Mouse (Mus musculus) liver, embryonic 16.5 days (tissue): ENCODE measurements around the gene Rrp1. TPM values are rescaled to one million over a fixed set of nuclear protein-coding genes. Genes with fewer than 3 reads are reported as not detected.
A peak's percentile ranks its signal among the peaks of the same experiment; 100 is the strongest.

Experiments used
- ATAC-seq: fragments of 200-750 bp; cut with Nextera tagmentation; 2 replicates; pipeline ENCODE4 v1.8.0; 2017; ENCODE audit warnings: low read depth, mild to moderate bottlenecking, moderate number of reproducible peaks, moderate library complexity
- H3K27ac ChIP-seq: fragments of 300-500 bp; sonication (generic); 2 replicates; pipeline ENCODE4 v1.5.1; 2014; ENCODE audit warnings: mild to moderate bottlenecking, low read length
- H3K27me3 ChIP-seq: fragments of 300-500 bp; sonication (generic); 2 replicates; pipeline ENCODE4 v1.6.1; 2014; ENCODE audit warnings: low read depth, low read length, mixed read lengths; ENCODE audit not compliant: control insufficient read depth, insufficient read depth
- H3K36me3 ChIP-seq: fragments of 300-500 bp; sonication (generic); 2 replicates; pipeline ENCODE4 v1.6.1; 2014; ENCODE audit warnings: mild to moderate bottlenecking; ENCODE audit not compliant: control insufficient read depth, insufficient read depth
- H3K4me1 ChIP-seq: fragments of 300-500 bp; sonication (generic); 2 replicates; pipeline ENCODE4 v1.6.1; 2014; ENCODE audit warnings: low read depth, low read length, mixed read lengths; ENCODE audit not compliant: control insufficient read depth
- H3K4me2 ChIP-seq: fragments of 300-500 bp; sonication (generic); 2 replicates; pipeline ENCODE4 v1.6.1; 2014; ENCODE audit warnings: low read depth, low read length, mixed read lengths
- H3K4me3 ChIP-seq: fragments of 300-500 bp; sonication (generic); 2 replicates; pipeline ENCODE4 v1.5.1; 2014; ENCODE audit warnings: low read depth, mild to moderate bottlenecking, low read length
- H3K9ac ChIP-seq: fragments of 300-500 bp; sonication (generic); 2 replicates; pipeline ENCODE4 v1.6.1; 2014; ENCODE audit warnings: low read depth, low read length
- H3K9me3 ChIP-seq: fragments of 300-500 bp; sonication (generic); replicated peaks from 2 replicates; pipeline ENCODE4 v1.6.1; 2016; ENCODE audit warnings: low read length; ENCODE audit not compliant: control insufficient read depth
- WGBS: fragments of 180-500 bp; shearing (Covaris S2); extraction: QIAGEN DNeasy Blood & Tissue Kit; methylation state at CpG from one replicate; pipeline ENCODE4 v1.1.7; 2014; ENCODE audit not compliant: insufficient replicate concordance; 5-methylcytosine and 5-hydroxymethylcytosine counted together
- polyA plus RNA-seq: library from polyadenylated mRNA; unstranded; fragments of >200 nt; fragmentation: Nextera tagmentation; extraction: Ambion mirVana; gene quantifications from 2 replicates; pipeline ENCODE4 v1.2.1, GENCODE M21; 2015

Rrp1 gene
- polyA plus RNA-seq, 1 experiment from 2014 or later: 105 TPM

GRCm38 (mm10) chr10:78395819-78396624 is 16.8 kb downstream of the Rrp1 start:
- ATAC-seq: no peak
- H3K9ac ChIP-seq: no peak overlapping the region
- H3K4me3 ChIP-seq: no peak overlapping the region
- H3K9me3 ChIP-seq: no peaks in the 10 kb centered on the region
- H3K36me3 ChIP-seq: peaks cover 6% of the 10 kb centered on the region
- no peak overlapping the region for H3K27ac ChIP-seq
- WGBS: 10% methylated on average over 17 of the region's 17 CpGs
- H3K4me2 ChIP-seq: no peak overlapping the region
- H3K4me1 ChIP-seq: peaks cover 22% of the 10 kb centered on the region
- H3K27me3 ChIP-seq: peaks cover 11% of the 10 kb centered on the region

GRCm38 (mm10) chr10:78395377-78395776 is 17.5 kb downstream of the Rrp1 start:
- no peak for ATAC-seq
- 72% methylated on average over 3 of the region's 3 CpGs for WGBS
- H3K36me3 ChIP-seq: no peaks in the 10 kb centered on the region

GRCm38 (mm10) chr10:78392072-78392471 is 20.8 kb downstream of the Rrp1 start:
- no peak overlapping the region for H3K4me2 ChIP-seq
- H3K4me3 ChIP-seq: no peak overlapping the region
- no peak overlapping the region for H3K27ac ChIP-seq
- WGBS: 2% methylated on average over 18 of the region's 18 CpGs
- H3K9me3 ChIP-seq: no peaks in the 10 kb centered on the region
- H3K4me1 ChIP-seq: peaks cover 4% of the 10 kb centered on the region
- no peak overlapping the region for H3K9ac ChIP-seq
- peaks cover 26% of the 10 kb centered on the region for H3K27me3 ChIP-seq
- H3K36me3 ChIP-seq: no peaks in the 10 kb centered on the region
- ATAC-seq: peak; percentile 55; the same call in 1 of the 2 replicates

More at GRCm38 (mm10) chr10:78395377-78395776, 17.5 kb downstream of the Rrp1 start:
- Histone ChIP-seq H3K27me3 (peaks cover 15% of the 10 kb centered on the region), H3K4me2 (no peak overlapping the region), H3K4me3 (no peak overlapping the region), H3K27ac (no peak overlapping the region), H3K9ac (no peak overlapping the region), H3K4me1 (peaks cover 18% of the 10 kb centered on the region), H3K9me3 (no peaks in the 10 kb centered on the region)

- peaks cover 26% of the 10 kb centered on the region for H3K27me3 ChIP-seq
- no peaks in the 10 kb centered on the region for H3K36me3 ChIP-seq
- 27% methylated on average over 4 of the region's 4 CpGs for whole genome bisulfite sequencing
- H3K9me3 ChIP-seq: no peaks in the 10 kb centered on the region
- no peak overlapping the region for H3K4me2 ChIP-seq
- no peak overlapping the region for H3K27ac ChIP-seq
- no peak overlapping the region for H3K4me3 ChIP-seq
- ATAC-seq: no peak
- H3K4me1 ChIP-seq: peaks cover 4% of the 10 kb centered on the region
- no peak overlapping the region for H3K9ac ChIP-seq
Observed at GRCm38 (mm10) chr10:78390982-78391470, 21.8 kb downstream of the Rrp1 start.

- ATAC-seq: no peak
- peaks cover 26% of the 10 kb centered on the region for H3K27me3 ChIP-seq
- H3K9ac ChIP-seq: no peak overlapping the region
- H3K4me2 ChIP-seq: no peak overlapping the region
- peaks cover 4% of the 10 kb centered on the region for H3K4me1 ChIP-seq
- H3K9me3 ChIP-seq: no peaks in the 10 kb centered on the region
- no peaks in the 10 kb centered on the region for H3K36me3 ChIP-seq
- no peak overlapping the region for H3K27ac ChIP-seq
- WGBS: 47% methylated on average over 20 of the region's 20 CpGs
- H3K4me3 ChIP-seq: no peak overlapping the region
Observed at GRCm38 (mm10) chr10:78388216-78388980, 24.4 kb downstream of the Rrp1 start.

- H3K4me1 ChIP-seq: no peaks in the 10 kb centered on the region
- no peak overlapping the region for H3K4me2 ChIP-seq
- H3K4me3 ChIP-seq: no peak overlapping the region
- peaks cover 13% of the 10 kb centered on the region for H3K27me3 ChIP-seq
- no peak overlapping the region for H3K9ac ChIP-seq
- H3K9me3 ChIP-seq: no peaks in the 10 kb centered on the region
- H3K27ac ChIP-seq: no peak overlapping the region
- WGBS: 56% methylated on average over 5 of the region's 5 CpGs
- ATAC-seq: no peak
- no peaks in the 10 kb centered on the region for H3K36me3 ChIP-seq
Observed at GRCm38 (mm10) chr10:78385520-78385919, 27.3 kb downstream of the Rrp1 start.

- no peaks in the 10 kb centered on the region for H3K27me3 ChIP-seq
- no peaks in the 10 kb centered on the region for H3K36me3 ChIP-seq
- H3K27ac ChIP-seq: no peak overlapping the region
- no peaks in the 10 kb centered on the region for H3K4me1 ChIP-seq
- H3K9ac ChIP-seq: no peak overlapping the region
- H3K4me2 ChIP-seq: no peak overlapping the region
- 57% methylated on average over 3 of the region's 3 CpGs for WGBS
- H3K9me3 ChIP-seq: no peaks in the 10 kb centered on the region
- H3K4me3 ChIP-seq: no peak overlapping the region
- ATAC-seq: no peak
Observed at GRCm38 (mm10) chr10:78383567-78383966, 29.3 kb downstream of the Rrp1 start.

- H3K9me3 ChIP-seq: no peaks in the 10 kb centered on the region; the same call in 1 of the 2 replicates
- H3K9ac ChIP-seq: no peak overlapping the region
- WGBS: 85% methylated on average over 7 of the region's 7 CpGs
- H3K27me3 ChIP-seq: no peaks in the 10 kb centered on the region
- ATAC-seq: no peak
- H3K27ac ChIP-seq: no peak overlapping the region
- H3K4me3 ChIP-seq: no peak overlapping the region
- no peak overlapping the region for H3K4me2 ChIP-seq
- H3K4me1 ChIP-seq: no peaks in the 10 kb centered on the region
- no peaks in the 10 kb centered on the region for H3K36me3 ChIP-seq
Observed at GRCm38 (mm10) chr10:78378516-78378915, 34.3 kb downstream of the Rrp1 start.
